Mouse (Mus musculus) heart, postnatal 14 days (tissue): ENCODE data around the gene Pkp3. TPM values are rescaled to one million over a fixed set of nuclear protein-coding genes. Genes with fewer than 3 reads are reported as not detected.

ENCODE experiments used
- DNase-seq, 2 experiments: peaks; one replicate each; pipeline ENCODE4 v3.0.0; 2021 to 2022
- intact Hi-C: fragments of 180-260 bp; cut with DNase I; formaldehyde crosslinking; loops from one replicate; pipeline ENCODE4 v1.15.1; 2025
- total RNA-seq, 2 experiments: library from RNA; stranded (reverse); gene quantifications; 2 replicates each; pipeline ENCODE4 v1.2.3; 2021

The Pkp3 gene
- total RNA-seq, 2 experiments from 2014 or later, result 0.43 to 0.95 TPM

DNA sequence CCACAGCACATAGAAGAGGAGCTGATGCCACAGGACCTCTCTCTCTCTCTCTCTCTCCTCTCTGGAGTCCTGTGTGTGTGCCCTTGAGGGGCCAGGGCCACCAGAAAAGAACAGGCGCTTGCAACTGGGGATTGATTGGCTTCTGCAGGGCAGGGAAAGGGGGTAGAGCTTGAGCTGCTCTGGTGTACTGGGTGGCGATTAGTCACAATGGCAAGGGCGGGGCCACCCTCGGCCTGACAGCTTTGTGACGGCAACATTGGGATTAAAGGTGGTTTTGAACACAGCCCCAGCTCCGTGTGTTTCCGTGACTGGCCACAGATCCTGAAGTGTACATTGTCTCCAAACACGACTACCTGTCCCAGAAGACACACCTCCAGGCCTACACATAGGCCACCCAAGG, 12.2 kb downstream of the Pkp3 start:
- intact Hi-C loops, result loop anchor here (10.0 kb wide), 1 partner anchor 275 kb away; no protein-coding TSS in a partner anchor
- DNase-seq, result no peak

DNA sequence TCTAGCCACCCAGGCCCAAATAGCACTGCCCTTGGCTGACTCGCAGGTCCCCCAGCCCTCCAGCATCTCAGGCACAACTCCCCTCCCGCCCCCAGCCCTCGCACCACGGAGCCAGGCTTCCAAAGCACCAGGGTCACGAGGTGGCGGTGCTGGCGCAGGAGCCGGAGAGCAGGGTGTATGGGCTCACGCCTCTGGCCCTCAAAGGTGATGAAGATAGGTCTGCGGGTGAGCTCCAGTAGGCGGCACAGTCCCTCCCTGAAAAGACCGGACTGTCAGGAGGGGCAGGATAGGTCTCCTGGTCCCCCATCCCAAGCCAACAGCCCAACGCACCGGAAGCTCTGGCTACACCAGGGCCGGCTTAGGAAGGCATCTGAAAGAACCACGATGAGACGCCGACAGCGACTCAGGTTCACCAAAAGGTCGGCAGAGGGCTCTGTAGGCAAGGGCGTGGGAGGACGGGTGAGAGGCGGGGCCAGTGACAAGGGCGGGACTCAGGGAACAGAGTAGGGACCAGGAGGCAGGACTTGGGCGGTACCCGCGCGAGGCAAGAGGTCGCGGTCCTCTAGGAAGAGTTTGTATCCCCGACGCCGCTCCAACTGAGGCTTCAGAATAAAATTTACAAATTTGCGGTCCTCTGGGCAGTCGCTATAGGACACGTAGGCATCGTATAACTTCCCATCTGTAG, 14.2 kb downstream of the Pkp3 start:
- intact Hi-C loops, result loop anchor here (1.0 to 10.0 kb wide), 3 partner anchors 39 to 273 kb away; no protein-coding TSS in a partner anchor
- DNase-seq, result peak; percentile 81 to 84

DNA sequence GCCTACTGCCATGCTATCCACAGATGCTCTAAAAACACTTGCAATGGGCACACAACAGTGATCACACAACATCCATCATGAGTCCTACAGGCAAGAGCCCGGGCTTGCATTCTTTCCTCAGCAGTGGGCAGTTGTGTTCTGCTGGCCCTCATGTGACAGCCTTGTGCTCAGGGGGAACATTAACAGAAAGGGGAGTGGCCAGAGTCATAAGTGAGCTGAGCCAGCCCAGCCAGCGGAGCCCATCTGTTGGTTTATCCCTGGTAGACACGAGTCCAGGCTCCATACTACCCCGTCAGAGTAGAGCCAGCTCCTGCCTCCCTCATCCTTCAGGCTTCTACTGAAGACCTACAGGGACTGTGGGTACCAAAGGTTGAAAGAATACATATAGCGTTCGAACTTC, 15.9 kb downstream of the Pkp3 start:
- intact Hi-C loops, result loop anchor here (2.0 to 10.0 kb wide), 2 partner anchors 37 to 271 kb away; no protein-coding TSS in a partner anchor
- DNase-seq, result no peak

DNA sequence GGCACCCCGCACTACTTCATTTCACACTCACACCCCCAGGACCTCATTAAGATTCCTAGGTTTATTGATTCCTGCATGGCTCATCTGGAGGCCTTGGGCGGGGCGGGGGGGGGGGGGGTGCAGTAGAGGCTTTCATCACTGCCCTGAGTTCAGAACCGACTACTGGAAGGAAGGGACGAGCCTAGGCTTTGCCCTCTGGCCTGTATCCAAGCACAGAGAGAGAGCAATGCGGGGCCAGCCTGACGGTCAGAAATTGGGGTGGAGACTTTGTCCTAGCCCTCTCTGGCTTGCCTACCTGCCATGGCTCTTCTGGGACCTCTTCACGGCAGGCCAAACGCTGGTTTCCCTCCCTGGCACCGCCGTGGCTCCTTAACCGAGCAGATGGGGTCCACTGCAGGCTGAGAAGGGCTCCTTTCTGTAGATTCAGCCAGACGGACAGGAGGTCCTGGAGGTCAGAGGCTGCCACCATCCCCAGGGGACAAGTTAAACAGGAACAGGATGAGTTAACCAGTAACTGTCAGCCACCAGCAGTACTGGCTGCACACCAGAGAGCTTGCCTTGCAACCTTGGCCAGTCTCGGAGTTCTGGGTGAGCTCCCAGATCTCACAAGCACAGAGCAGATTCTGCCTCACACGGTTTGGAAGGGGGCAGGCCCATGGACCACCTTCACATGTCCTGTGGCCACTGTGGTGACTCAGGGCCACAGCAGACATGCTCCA, 16.6 kb downstream of the Pkp3 start:
- intact Hi-C loops, result loop anchor here (10.0 kb wide), 1 partner anchor 270 kb away; no protein-coding TSS in a partner anchor
- no peak for DNase-seq

DNA sequence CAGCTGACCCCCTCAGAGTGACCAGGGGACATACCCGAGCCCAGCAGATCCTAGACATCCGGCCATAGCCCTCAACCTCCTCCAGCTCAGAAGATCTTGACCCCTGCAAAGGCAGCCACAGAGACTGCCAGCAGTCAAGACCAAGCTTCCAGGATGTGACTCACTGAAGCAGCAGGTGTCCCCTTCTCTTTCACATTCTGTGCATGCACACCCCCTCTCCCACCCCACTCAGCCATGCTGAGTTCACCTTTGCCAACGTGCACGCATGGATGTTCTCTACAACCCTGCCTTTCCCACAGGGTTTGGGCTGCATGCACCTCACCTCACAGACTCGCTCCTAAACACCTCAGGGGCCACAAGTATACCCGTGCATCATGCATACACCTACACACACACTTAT, 18.0 kb downstream of the Pkp3 start:
- no peak for DNase-seq
- intact Hi-C loops, result loop anchor here (10.0 kb wide), 1 partner anchor 269 kb away; no protein-coding TSS in a partner anchor

DNA sequence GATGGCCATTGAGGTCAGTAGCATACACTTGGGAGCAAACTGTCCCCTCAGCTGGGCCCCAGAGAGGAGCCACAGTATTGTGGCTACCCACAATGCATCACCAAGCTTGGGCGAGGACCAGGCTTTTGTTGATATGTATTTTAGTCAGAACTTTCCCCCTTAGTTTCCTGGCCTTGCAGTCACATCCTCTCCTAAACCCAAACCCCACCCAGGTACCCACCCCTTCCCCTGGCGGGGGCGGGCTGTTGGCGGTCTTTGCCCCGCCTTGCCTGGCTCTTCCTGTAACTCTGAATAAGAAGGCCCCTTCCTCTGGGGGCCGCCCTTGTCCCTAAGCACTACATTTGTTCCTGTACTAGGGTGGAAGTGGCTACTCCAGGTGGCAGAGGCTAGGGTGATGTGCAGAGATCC, 18.6 kb downstream of the Pkp3 start:
- intact Hi-C loops, result loop anchor here (1.0 to 10.0 kb wide), 2 partner anchors 25 to 268 kb away; no protein-coding TSS in a partner anchor
- peak; percentile 71 for DNase-seq

DNA sequence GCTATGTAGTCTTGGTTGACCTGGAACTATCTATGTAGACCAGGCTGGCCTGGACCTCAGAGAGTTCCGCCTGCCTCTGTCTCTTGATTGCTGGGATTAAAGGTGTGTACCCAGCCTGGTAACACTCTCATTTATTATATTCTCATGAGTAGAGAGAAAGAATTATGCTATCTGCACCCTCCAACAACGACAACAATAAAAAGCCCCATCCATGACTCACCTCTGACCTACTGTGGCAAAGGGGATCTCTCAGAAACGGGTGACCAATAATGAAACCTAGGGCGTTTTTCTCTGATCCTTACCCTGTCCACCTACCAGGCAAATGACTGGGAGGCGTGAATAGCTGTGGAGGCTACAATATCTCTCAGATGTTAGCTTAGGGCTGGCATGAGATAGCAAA, 19.2 kb downstream of the Pkp3 start:
- DNase-seq, result no peak
- intact Hi-C loops, result loop anchor here (1.0 to 10.0 kb wide), 2 partner anchors 24 to 268 kb away; no protein-coding TSS in a partner anchor

DNA sequence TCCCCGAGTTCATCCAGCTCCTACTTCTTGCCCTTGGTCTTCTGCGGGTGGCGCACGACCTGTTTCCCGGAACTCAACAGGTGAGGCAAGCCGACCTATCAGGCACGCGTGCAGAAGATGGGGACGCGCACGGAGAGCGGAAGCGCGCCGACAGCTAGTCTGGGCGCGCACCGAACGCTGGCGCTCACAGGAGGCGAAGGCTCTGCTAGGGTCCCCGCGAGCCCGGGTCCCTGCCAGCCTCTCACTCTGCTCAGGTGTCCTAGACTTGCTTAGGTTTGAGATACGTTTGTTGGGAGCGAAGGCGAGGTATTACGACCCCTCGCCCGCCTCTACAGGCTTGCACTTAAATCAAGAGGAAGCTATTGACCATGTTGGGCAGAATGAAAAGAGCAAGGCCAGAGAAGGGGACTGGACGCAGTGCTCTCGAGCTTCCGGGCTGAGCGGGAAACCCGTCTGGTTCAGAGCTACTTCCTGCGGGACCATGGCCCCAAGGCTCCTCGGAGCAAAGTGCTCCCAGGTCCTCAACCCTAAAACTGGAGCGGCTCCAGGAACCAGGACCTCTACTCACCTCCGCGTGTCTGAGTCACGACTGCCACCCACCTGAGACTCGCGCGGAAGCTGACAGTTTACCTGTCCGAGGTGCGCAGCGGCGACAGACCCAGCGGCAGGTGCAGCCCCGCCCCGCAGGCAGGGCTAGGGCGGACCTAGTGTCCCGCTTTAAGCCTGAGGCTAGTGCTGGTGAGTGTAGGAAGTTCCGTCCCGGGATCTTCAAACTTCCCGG, 22.1 kb downstream of the Pkp3 start, which contains the start of gene Sigirr:
Sigirr (minus strand) TSS at position 662 of the 781 bp plus-strand sequence.
- no peak for DNase-seq
- intact Hi-C loops, result loop anchor here (2.0 to 10.0 kb wide), 2 partner anchors 17 to 265 kb away; partner anchors contain the start of gene Ano9

DNA sequence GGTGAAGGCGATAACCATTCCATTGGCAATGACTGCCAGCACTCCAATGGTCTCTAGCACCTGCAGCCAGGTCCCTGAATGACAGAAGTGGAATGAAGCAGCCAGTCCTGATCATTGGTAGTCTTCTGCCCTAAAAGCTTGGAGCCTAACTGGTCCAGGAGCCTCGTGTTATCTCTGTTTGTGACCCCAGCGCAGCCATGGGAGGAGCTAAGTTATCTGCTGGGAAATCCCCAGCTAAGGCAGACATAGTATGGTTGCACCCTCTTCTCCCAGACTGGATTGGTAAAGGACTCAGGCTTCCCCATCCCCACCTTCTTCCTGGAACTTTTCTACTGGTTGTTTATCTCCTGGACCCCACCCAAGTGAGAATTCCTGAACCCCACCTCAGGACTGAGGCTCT, 25.1 kb downstream of the Pkp3 start:
- intact Hi-C loops, result no loop called here
- DNase-seq, result no peak

DNA sequence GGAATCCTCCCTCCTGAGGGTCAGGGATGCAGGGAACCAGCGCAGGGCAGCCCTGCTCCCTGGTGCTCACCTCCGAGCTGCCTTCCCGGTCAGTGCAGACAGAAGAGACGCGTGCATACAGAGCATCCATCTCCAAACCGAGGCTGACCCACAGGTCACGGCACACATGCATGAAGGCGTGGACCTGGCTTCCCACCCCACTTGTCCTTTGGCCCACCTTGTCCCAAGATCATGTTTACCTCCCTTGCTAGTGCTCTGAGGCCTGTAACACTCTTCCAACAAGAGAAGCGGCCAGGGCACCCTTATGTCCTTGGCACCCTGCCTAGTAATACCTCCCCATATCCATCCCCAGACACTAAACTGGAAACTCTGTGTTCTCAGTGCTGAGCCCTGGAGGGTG, 37.9 kb downstream of the Pkp3 start:
- intact Hi-C loops, result loop anchor here (2.0 kb wide), 1 partner anchor 15 kb away; the partner anchor contains the start of gene Sigirr
- no peak for DNase-seq

DNA sequence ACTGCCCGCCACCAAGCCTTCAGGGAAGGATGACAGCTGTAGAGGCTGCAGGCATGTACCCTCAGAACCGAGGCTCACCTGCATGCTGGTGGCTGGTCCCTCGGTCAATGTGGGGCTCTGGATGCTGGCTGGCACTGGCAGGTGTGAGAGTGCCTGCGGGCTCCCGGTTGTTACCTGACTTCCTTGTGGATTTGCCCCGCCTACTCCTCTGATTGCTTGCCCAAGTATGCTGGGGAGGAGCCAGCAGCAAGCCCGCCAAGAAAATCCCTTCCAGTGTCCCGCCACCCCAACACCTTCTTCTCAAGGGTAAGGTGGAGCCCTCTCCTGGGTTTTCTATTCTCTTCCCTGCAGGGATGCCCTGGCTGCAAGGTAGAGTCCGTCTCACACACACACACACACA, 39.6 kb downstream of the Pkp3 start, which contains the start of gene Ano9:
Ano9 (minus strand) TSS at position 171 of the 400 bp plus-strand sequence.
- no peak for DNase-seq

DNA sequence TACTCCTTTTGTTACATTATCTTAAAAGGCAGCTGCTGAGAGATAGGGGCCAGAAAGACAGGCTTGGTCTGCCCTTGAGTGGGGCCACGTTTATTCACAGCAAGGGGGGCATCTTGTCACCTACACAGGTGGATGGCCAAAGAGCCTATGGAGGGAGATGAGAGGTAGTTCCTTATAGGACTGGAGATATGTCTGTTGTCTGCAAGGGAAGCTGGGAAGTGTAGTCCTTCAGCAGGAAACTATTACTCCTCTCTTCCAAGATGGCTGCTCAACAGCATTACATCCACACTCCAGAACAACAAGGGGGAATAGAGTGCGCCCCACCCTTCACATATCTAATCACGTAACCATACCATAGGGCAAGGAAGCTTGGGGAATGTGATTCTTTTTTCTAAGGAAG, 41.5 kb downstream of the Pkp3 start:
- intact Hi-C loops, result no loop called here
- DNase-seq, result no peak

More for the DNA sequence above, 39.6 kb downstream of the Pkp3 start, which contains the start of gene Ano9:
- intact Hi-C loops, result loop anchor here (2.0 kb wide), 1 partner anchor 17 kb away; the partner anchor contains the start of gene Sigirr

DNA sequence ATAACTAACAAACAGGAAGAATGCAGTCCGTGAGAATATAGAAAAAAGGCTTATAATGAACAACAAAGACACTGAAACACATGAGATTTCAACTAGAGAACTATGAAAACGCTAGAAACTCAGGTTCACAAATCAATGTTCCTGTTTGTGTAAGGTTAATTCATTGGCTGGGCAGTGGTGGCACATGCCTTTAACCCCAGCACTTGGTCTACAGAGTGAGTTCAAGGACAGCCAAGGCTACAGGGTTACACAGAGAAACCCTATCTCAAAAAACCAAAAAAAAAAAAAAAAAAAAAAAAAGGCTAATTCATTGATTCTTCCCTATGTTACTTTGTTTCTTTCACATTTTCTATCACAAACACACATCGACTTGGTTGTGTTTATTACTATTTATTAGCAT, 42.6 kb downstream of the Pkp3 start:
- intact Hi-C loops, result loop anchor here (1.0 to 5.0 kb wide), 2 partner anchors 23 to 52 kb away; partner anchors contain the start of gene Rnh1
- DNase-seq, result no peak

DNA sequence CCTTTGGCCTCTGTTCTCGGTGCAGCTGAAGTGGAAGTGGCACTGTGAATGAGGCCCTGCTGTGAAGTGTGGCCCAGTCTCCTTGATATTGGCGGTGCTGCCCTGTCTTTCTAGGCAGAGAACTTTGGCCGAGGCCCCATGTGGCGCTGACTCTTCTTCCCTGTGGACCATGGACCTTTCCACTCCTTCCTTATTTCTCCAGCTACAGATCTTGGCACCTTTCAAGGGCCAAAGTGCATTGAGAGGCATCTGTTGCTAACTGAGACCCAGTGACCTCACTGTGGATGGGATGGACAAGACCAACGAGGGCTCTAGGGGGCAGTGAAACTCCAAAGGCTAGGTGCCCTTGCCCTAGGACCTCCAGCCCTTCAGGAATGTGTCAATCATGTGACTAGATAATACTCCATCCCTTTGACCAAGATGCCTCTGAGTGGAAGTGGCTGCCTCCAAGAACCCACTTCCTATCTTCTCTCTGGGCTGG, 43.1 kb downstream of the Pkp3 start:
- intact Hi-C loops, result loop anchor here (1.0 to 5.0 kb wide), 2 partner anchors 24 to 51 kb away; partner anchors contain the start of gene Rnh1
- no peak for DNase-seq

DNA sequence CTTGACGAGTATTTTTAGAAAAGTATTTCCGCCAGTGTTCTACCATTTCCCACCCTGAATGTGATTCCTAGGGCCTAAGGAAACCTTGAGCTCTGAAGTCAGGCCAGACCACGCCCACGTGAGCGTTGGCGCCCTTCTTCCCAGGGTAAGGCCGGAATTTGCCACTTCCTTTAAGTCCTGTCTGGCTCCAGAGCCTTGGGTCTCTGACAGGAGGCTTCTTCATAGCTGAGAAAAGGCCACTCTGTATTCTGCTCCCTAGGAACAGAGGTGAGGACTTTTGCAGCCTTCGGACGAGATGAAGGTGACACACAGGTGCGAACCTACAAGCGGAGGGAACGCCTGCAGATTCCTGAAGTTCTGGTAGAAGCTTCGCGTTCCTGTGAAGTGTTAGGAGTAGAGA, 44.2 kb downstream of the Pkp3 start, which contains the start of gene Ptdss2:
Ptdss2 (plus strand) TSS at position 138 of the 400 bp plus-strand sequence.
- intact Hi-C loops, result loop anchor here (5.0 kb wide), 1 partner anchor 50 kb away; the partner anchor contains the start of gene Rnh1

DNA sequence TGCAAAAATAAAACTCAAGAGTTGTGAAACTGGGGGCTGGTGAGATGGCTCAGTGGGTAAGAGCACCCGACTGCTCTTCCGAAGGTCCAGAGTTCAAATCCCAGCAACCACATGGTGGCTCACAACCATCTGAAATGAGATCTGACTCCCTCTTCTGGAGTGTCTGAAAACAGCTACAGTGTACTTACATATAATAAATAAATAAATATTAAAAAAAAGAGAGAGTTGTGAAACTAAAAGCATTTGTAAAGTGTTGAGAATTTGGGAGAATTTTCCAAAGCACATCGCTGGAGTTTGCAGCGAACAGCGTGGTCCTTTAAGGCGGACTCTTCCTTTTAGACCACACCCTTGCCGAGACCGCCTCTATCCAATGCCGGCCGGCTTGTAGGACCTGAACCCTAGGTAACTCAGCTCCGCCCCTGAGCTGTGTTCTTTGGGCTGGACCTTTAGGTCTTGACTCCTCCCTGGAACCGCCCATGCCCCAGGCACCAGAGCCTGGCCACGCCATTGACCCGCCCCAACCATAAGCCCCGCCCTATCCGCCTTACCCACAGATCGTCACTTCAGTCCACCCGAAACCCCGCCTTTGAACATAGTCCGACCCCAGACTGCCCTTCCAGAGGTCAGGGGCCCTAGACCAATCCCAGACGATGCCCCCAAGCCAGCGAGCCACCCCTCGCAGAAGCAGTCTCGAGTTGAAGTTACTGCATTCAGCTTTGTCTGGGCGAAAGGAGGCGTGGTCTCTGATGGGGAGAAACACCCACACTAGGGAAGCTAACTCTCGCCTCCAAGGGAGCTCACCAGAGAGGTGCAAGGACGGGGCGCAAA, 44.9 kb downstream of the Pkp3 start:
- intact Hi-C loops, result loop anchor here (5.0 kb wide), 1 partner anchor 49 kb away; the partner anchor contains the start of gene Rnh1
- DNase-seq, result peak; percentile 92 to 94

More for the DNA sequence above, 44.2 kb downstream of the Pkp3 start, which contains the start of gene Ptdss2:
- peak in 1 of 2 experiments; percentile 38 for DNase-seq

DNA sequence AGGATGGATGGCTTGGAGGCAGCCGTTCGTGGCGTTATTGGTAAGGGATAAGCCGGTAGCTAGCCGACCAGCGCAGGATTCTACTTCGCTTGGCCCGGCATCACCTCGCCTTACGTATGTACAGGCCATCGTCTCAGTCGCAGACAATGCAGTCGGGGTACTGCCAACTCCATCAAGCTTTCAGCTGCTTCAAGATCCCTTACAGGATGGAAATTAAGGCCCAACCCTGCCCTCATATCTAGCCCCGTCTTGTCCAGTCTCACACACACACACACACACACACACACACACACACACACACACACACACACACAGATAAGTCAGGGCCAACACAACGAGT, 45.5 kb downstream of the Pkp3 start:
- DNase-seq, result no peak
- intact Hi-C loops, result loop anchor here (5.0 kb wide), 1 partner anchor 49 kb away; the partner anchor contains the start of gene Rnh1

DNA sequence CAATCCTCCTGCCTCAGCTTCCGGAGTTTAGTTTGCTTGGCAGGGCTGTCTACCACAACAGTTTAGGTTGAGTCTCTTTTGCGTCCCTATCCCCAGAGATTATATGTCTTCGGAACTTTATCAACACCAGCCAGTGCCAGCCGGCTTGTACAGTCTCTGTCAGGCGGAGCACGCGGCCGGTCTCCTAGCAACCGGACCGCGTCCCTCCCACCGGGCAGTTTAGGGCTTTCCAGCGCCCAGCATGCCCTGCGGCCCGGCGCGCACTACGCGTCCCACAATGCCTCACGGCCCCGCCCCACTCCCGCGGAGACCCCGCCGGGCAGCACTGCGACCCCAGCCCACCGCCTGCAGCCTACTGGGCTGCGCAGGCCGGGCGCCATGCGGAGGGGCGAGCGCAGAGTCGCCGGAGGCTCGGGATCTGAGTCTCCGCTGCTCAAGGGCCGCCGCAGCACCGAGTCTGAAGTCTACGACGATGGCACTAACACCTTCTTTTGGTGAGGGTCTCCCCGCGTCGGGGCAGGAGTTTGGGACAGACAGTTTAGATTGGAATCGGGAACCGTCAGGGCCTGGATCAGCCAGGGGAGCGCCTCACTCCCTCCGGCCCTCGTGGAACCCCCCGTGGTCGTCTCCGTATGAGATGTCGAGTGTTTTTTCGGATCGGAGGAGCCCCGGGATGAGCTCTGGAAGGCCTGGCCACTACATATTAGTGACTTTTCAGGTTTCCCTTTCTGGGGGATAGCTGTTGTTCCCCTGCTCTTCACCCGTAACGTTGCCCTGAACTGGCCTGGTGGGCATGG, 53.2 kb downstream of the Pkp3 start:
- intact Hi-C loops, result loop anchor here (2.0 kb wide), 1 partner anchor 38 kb away; no protein-coding TSS in a partner anchor
- DNase-seq, result peak; percentile 89 to 92
